Mouse (Mus musculus) left cerebral cortex, adult 18-20 months (tissue): ENCODE measurements at regions not wholly inside any gene's neighbourhood (a gene's known extent, or its start where the extent isn't known, plus 50 kb on each side); places are given as distances from the start of the nearest gene placed in this dataset.

Experiments
- DNase-seq, 2 experiments: peaks; one replicate each; pipeline ENCODE4 v3.0.0; 2021 to 2022; ENCODE audit warnings: low spot score in 2 of 2, mixed read lengths in 1 of 2

- DNase-seq = no peak
These were observed 59.7 kb upstream of the Ikzf2 start for GRCm38 (mm10) chr1:69746575-69747290.

- no peak for DNase-seq
These were observed 65.7 kb upstream of the Ikzf2 start for GRCm38 (mm10) chr1:69752724-69753123.

DNA sequence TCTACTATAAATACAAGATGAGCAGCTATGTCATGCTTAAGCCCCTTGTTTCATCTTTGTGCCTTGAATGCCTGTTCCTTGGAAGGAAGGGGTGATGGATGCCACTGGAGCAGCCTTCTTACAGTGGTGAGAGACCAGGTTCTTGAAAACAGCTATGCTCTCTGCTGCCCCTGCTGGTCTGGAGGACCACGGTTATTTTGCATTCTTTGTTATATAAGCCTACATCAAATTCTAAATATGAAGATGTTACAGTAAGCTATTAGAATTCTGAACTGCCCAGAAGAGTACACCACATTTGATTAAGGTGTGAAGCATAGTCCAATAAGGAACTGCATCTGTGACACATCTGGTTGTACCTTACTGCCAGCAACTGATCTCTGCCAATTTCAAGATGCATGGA is 69.1 kb upstream of the Spag16 start:
- DNase-seq = no peak

DNA sequence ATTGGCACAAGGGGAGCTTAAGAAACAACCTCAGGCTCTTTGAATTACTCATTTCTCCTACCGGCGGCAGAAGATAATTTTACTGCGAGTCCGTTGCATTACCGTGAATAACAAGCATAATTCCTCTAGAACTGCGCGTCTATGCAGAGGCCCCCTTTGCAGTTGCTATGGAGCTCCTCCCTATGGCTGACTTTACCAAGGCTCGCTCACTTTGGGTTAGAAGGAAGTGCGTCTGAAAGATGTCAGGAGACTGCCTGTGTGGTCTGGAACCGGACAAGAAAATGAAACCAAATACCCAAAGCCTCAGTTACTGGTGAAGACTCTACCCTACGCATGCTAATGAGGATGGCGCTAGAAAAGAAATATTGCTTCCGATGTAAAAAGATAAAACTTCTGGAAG is 67.2 kb upstream of the Spag16 start:
- DNase-seq = peak; percentile 4 to 16

DNA sequence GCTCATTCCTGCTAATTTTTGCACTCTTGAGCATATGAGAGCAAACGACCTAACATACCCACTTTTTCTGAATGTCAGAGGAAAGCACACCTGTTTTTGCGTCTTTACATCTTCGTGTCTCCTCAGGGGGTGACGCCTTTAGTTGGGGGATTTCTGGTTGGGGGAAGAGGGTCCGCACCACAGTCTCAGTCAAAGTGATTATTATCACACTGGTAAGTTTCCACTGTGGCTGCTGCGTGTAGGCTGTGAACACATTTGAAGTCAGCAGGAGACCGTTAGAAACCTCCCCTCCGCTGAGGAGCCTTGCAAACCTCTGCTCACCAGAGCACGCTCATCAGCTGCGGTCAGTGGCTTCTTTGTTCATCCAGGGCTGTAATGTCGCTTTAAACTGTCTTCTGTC is 58.1 kb upstream of the Spag16 start:
- DNase-seq = no peak

GRCm38 (mm10) chr1:69770209-69770608 is 56.6 kb upstream of the Spag16 start:
- no peak for DNase-seq

GRCm38 (mm10) chr1:69771436-69771835 is 55.3 kb upstream of the Spag16 start:
- DNase-seq = no peak

DNA sequence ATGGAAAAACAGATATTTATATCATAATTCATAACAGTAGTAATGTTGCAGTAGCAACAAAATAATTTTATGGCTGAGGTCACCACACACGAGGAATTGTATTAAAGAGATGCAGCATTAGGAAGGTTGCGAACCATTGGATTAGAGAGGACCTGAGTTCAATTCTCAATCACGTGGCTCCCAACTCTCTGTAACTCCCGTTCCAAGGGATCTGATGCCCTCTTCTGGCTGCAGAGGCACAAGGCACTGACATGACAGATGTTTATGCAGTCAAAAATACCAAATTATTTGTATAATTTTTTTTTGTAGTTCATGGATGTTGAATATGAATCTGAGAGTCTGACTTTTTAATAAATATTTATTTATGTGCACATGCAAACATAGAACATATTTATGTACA is 51.2 kb upstream of the Spag16 start:
- no peak for DNase-seq
